Mouse (Mus musculus): ENCODE measurements at regions not wholly inside any gene's neighbourhood (a gene's known extent, or its start where the extent isn't known, plus 50 kb on each side); places are given as distances from the start of the nearest gene placed in this dataset.

DNA sequence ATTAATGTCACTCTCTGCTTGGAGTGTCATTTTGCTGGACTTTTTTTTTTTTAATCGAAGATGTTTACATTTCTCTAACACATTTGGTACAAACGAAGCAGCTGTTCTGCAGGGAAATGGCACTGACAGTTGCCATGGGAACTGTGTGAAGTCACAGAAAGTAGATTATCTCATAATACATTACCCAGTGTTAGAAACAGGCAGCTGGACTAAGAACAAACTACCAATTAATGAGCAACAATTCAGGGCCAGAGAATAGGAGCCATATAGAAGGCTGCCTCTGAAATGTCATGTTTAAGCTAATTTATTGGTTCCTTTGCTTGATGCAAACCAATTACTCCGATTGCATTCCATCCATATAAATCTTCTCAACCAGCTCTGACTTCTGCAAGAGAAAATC, 159.3 kb upstream of the Large1 start:
- WGBS: 52% methylated on average over 3 of the region's 3 CpGs
- H3K4me1 ChIP-seq: no peaks in the 10 kb centered on the region
- no peak overlapping the region for H3K9ac ChIP-seq
- no peaks in the 10 kb centered on the region for H3K27me3 ChIP-seq (replicated peaks)
- H3K4me3 ChIP-seq: no peak overlapping the region
- H3K27ac ChIP-seq: no peak overlapping the region
- H3K9me3 ChIP-seq: no peaks in the 10 kb centered on the region
- H3K36me3 ChIP-seq (replicated peaks): no peaks in the 10 kb centered on the region
- ATAC-seq (replicated peaks): peak; percentile 87
- H3K4me2 ChIP-seq: no peak overlapping the region
